Mouse (Mus musculus) spleen, postnatal 10 days (tissue): ENCODE measurements around the gene Mypop.

Source experiments
- DNase-seq, 2 experiments: peaks; one replicate each; pipeline ENCODE4 v3.0.0; 2021 to 2022; ENCODE audit warnings: low spot score in 2 of 2

The Mypop gene

GRCm38 (mm10) chr7:18989995-18990394 lies 1.1 kb upstream of the Mypop start:
- no peak for DNase-seq

- peak in 1 of 2 experiments; percentile 24 for DNase-seq
These were observed 732 bp downstream of the Mypop start for GRCm38 (mm10) chr7:18991660-18992293.

GRCm38 (mm10) chr7:18992294-18992675 lies 1.2 kb downstream of the Mypop start:
- DNase-seq: peak in 1 of 2 experiments; percentile 25

- no peak for DNase-seq
These were observed 2.0 kb downstream of the Mypop start for GRCm38 (mm10) chr7:18993036-18993435.

- DNase-seq: no peak
These were observed 7.8 kb downstream of the Mypop start for GRCm38 (mm10) chr7:18998835-18999234.

- DNase-seq: peak; percentile 31 to 35
These were observed 9.4 kb downstream of the Mypop start for GRCm38 (mm10) chr7:19000421-19000820.

GRCm38 (mm10) chr7:19001066-19001806 lies 10.2 kb downstream of the Mypop start:
- DNase-seq: peak; percentile 64 to 87

- no peak for DNase-seq
These were observed 10.7 kb downstream of the Mypop start for GRCm38 (mm10) chr7:19001807-19002085.

- DNase-seq: no peak
These were observed 11.1 kb downstream of the Mypop start for GRCm38 (mm10) chr7:19002115-19002514.

GRCm38 (mm10) chr7:19002848-19003498 lies 11.9 kb downstream of the Mypop start:
- DNase-seq: peak; percentile 71

GRCm38 (mm10) chr7:19003902-19004630 lies 13.0 kb downstream of the Mypop start, which contains the start of gene Irf2bp1:
Irf2bp1 (plus strand) TSS chr7:19004044.
- peak; percentile 90 to 95 for DNase-seq

GRCm38 (mm10) chr7:19004631-19005079 lies 13.6 kb downstream of the Mypop start:
- DNase-seq: peak; percentile 53 to 61

- no peak for DNase-seq
These were observed 14.5 kb downstream of the Mypop start for GRCm38 (mm10) chr7:19005417-19006121.

- DNase-seq: peak; percentile 61 to 84
These were observed 15.4 kb downstream of the Mypop start for GRCm38 (mm10) chr7:19006476-19006875.

GRCm38 (mm10) chr7:19007026-19007977 lies 16.3 kb downstream of the Mypop start:
- DNase-seq: no peak

GRCm38 (mm10) chr7:19010581-19010980 lies 19.5 kb downstream of the Mypop start:
- no peak for DNase-seq

- DNase-seq: no peak
These were observed 21.1 kb downstream of the Mypop start for GRCm38 (mm10) chr7:19012025-19012621.

GRCm38 (mm10) chr7:19012882-19013281 lies 21.8 kb downstream of the Mypop start:
- no peak for DNase-seq

- no peak for DNase-seq
These were observed 23.4 kb downstream of the Mypop start for GRCm38 (mm10) chr7:19014452-19014851.

GRCm38 (mm10) chr7:19016042-19016441 lies 25.0 kb downstream of the Mypop start:
- no peak for DNase-seq
